Mouse (Mus musculus): ENCODE results near the gene Lamb3. TPM values are rescaled to one million over a fixed set of nuclear protein-coding genes. Genes with fewer than 3 reads are reported as not detected.

Lamb3 gene
- total RNA-seq, 1 experiment from 2014 or later, result 1.2 TPM

DNA sequence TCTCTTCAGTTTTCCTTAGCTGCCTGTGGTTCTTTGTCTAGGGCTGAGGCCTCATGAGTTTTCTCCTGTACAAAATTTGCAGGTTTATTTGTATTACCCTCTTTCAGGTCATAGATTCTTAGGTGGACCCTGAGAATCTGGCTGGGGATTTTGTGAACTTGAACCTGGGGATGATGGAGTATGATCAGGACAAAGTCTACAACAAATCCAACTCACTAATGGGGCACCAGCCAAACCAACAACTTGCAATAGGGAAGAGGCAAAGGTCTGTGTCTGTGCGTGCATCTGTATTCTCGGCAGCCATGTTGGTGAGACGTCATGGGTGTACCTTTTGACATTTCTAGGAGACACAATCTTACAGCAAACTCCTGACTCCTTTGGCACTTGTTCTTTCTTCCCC, 81.6 kb downstream of the Lamb3 start:
- ATAC-seq (replicated peaks in 1 of 2; ENCODE audit: insufficient read depth in 1 of 2, low FRiP score in 2 of 2, low TSS enrichment in 1 of 2, low read depth in 1 of 2, poor library complexity in 2 of 2, severe bottlenecking in 2 of 2), result no peak

DNA sequence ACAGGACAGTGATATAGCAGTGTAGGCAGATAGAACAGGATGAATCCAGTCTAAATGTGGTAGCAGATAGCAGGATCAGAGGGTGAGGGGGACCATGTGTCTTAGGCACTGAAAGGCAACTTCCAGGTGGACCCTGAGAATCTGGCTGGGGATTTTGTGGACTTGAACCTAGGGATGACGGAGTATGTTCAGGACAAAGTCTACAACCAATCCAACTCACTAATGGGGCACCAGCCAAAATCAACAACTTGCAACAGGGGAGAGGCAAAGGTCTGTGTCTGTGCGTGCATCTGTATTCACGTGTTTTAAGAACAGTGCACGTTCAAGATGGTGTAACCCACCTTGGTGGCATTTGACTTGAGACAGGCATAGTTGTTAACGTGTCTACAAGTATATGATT, 82.4 kb downstream of the Lamb3 start:
- no peak for ATAC-seq (replicated peaks in 1 of 2; ENCODE audit: insufficient read depth in 1 of 2, low FRiP score in 2 of 2, low TSS enrichment in 1 of 2, low read depth in 1 of 2, poor library complexity in 2 of 2, severe bottlenecking in 2 of 2)

DNA sequence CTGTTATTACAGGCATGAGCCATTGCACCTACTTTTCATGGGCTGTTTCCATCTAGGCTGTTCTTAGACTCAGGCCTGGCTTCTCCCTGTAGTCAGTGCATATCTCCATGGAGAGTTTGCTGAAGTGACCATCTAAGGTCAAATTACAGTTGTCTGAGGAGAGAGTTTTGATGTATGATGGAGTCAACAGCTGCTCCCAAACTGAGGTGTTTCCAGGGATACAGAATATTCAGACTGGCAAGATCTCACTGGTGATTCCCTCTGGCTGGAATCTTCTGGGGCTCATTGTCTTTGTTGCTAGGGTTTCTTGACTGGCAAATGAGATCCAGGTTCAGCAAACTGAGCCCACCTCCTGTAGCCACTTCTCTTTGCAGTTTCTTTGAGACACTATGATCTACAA, 83.2 kb downstream of the Lamb3 start:
- no peak for ATAC-seq (replicated peaks in 1 of 2; ENCODE audit: insufficient read depth in 1 of 2, low FRiP score in 2 of 2, low TSS enrichment in 1 of 2, low read depth in 1 of 2, poor library complexity in 2 of 2, severe bottlenecking in 2 of 2)

- peak; percentile 27 to 32; a peak in 2 of 4 replicates for ATAC-seq (replicated peaks in 1 of 2; ENCODE audit: insufficient read depth in 1 of 2, low FRiP score in 2 of 2, low TSS enrichment in 1 of 2, low read depth in 1 of 2, poor library complexity in 2 of 2, severe bottlenecking in 2 of 2)
These were observed 85.5 kb downstream of the Lamb3 start for GRCm38 (mm10) chr1:193293039-193293438.

GRCm38 (mm10) chr1:193293926-193294325, 86.4 kb downstream of the Lamb3 start:
- no peak for ATAC-seq (replicated peaks in 1 of 2; ENCODE audit: insufficient read depth in 1 of 2, low FRiP score in 2 of 2, low TSS enrichment in 1 of 2, low read depth in 1 of 2, poor library complexity in 2 of 2, severe bottlenecking in 2 of 2)

DNA sequence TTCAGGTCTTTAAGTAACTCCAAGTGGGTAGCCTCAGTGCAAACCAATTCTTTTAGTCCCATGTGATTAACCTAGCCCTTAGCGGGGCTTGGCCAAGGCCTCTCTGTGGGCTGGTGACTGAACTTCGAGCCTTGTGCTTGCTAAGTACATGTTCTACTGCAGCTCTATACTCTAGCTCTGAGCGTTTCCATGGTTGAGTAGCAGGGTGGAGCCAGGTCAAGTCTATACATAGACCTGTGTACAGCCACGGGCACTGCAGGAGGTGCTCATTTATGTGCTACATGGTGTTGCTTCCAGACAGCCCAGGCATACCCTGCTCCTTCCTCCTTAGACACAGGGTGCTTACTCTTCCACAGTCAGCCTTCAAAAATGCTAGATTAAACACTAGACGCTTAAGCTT, 88.4 kb downstream of the Lamb3 start:
- ATAC-seq (replicated peaks in 1 of 2; ENCODE audit: insufficient read depth in 1 of 2, low FRiP score in 2 of 2, low TSS enrichment in 1 of 2, low read depth in 1 of 2, poor library complexity in 2 of 2, severe bottlenecking in 2 of 2), result no peak

GRCm38 (mm10) chr1:193298141-193298765, 90.8 kb downstream of the Lamb3 start:
- no peak for ATAC-seq (replicated peaks in 1 of 2; ENCODE audit: insufficient read depth in 1 of 2, low FRiP score in 2 of 2, low TSS enrichment in 1 of 2, low read depth in 1 of 2, poor library complexity in 2 of 2, severe bottlenecking in 2 of 2)

- no peak for ATAC-seq (replicated peaks in 1 of 2; ENCODE audit: insufficient read depth in 1 of 2, low FRiP score in 2 of 2, low TSS enrichment in 1 of 2, low read depth in 1 of 2, poor library complexity in 2 of 2, severe bottlenecking in 2 of 2)
These were observed 92.5 kb downstream of the Lamb3 start for GRCm38 (mm10) chr1:193299995-193300394.

DNA sequence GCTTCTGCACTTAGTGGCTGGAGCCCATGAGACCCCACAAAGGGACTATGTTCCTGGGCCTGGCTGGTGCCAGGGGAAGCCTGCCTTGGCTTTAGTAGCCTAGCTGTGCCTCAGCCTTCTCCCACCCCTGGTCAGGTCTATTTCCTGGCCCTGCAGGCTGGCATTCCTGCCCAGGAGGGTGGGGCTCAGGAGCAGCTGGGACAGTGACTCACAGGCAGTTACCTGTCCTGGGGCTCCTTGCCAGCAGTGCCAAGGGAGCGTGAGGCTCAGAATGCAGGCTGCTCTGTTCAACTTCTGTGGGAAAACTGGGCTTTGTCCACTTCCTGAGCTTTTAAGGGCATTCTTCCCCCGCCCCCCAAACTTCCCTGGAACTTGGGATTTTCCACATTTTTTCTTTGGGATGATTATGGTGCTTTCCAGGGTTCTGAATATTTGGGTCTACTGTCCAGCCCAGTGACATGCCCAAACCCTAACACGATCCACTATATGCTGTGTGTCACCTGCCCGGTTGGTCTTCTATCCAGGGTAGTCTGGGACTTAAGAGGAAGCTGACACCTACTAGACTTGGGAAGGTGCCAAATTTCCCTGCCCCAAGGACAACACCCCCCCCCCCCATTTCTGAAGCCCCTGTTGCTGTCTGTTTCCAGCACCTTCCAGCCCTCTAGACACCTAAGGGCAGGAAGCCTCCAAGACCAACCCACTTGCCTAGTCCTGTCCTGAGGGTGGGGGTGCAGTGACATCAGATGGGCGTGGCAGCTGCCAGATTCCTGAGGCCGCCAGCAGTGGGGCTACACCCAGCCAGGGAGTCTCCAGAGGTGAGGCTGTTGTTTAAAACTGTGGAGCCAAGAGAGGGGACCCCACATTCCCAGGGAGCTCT, 94.0 kb downstream of the Lamb3 start:
- ATAC-seq (replicated peaks in 1 of 2; ENCODE audit: insufficient read depth in 1 of 2, low FRiP score in 2 of 2, low TSS enrichment in 1 of 2, low read depth in 1 of 2, poor library complexity in 2 of 2, severe bottlenecking in 2 of 2), result no peak

- no peak for ATAC-seq (replicated peaks in 1 of 2; ENCODE audit: insufficient read depth in 1 of 2, low FRiP score in 2 of 2, low TSS enrichment in 1 of 2, low read depth in 1 of 2, poor library complexity in 2 of 2, severe bottlenecking in 2 of 2)
These were observed 94.5 kb downstream of the Lamb3 start for GRCm38 (mm10) chr1:193302093-193302405.

DNA sequence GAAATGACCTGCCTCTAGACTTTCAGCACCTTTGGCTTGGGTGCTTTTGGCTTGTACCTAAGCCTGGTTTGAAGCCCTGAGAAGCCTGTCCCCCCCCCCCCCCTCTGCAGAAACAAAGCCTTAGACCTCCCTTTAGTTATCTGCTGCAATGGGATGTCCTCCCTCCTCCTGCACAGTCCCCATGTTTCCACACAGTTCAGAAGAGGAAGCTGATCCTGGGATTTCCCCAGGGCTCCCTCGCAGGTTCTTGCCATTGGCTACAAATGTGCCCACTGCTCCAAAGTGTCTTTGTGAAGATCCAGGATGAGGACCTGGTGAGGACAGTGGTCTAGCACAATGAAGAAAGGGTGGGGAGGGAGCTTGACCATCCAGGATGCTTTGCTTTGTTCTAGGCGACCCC, 95.6 kb downstream of the Lamb3 start:
- no peak; a peak in 1 of 4 replicates for ATAC-seq (replicated peaks in 1 of 2; ENCODE audit: insufficient read depth in 1 of 2, low FRiP score in 2 of 2, low TSS enrichment in 1 of 2, low read depth in 1 of 2, poor library complexity in 2 of 2, severe bottlenecking in 2 of 2)

DNA sequence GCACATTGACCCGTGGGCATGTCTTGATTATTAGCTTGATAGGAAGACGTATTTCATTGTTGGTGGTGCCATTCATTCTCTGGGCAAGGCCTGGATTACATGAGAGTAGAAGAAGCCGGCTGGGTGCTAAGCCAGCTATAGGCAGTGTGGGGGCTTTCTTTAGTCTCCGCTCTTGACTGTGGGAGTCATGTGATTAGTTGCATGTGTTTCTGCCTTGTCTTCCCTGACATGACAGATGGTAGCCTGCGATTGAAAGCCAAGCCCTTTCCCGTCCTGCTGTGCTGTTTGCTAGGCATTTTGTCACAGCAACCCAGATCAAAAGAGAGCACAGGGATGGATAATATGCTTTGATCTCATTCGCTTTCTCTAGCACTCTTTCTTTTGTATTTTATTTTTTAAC, 97.9 kb downstream of the Lamb3 start:
- no peak for ATAC-seq (replicated peaks in 1 of 2; ENCODE audit: insufficient read depth in 1 of 2, low FRiP score in 2 of 2, low TSS enrichment in 1 of 2, low read depth in 1 of 2, poor library complexity in 2 of 2, severe bottlenecking in 2 of 2)

GRCm38 (mm10) chr1:193306832-193307231, 99.3 kb downstream of the Lamb3 start:
- ATAC-seq (replicated peaks in 1 of 2; ENCODE audit: insufficient read depth in 1 of 2, low FRiP score in 2 of 2, low TSS enrichment in 1 of 2, low read depth in 1 of 2, poor library complexity in 2 of 2, severe bottlenecking in 2 of 2), result no peak

DNA sequence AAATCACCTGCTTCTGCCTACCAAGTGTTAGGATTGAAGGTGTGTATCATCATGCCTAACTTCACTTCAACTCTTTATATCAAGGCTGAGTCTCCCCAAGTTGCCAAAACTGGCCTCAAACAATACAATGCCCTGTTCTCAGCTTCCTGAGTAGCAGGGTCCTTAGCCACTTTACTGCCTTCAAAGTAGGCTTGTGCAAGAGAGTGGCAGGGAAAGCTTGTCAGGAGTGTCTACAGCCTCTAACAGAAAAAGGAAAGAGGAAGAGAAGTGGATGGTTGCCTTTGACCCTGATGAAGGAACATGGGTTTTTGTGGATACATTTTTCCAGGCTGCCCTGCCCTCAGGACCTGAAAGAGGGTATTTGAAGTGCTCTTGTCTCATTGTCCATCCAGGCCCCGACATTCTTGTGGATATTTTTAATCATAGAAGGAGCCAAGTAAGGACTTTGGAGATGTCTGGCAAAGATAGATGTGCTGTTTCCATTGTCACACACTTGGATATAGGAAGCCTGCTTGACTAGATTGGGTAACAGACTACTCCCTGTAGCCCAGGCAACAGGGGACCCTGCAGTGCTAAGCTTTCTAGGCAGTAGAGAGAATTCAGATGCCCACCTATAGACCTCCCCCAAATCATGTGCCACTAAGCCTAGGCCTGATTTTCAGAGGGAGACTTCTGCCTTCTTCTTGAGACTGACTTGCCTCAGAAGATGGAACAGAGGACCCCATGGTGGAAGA, 102.5 kb downstream of the Lamb3 start:
- ATAC-seq (replicated peaks in 1 of 2; ENCODE audit: insufficient read depth in 1 of 2, low FRiP score in 2 of 2, low TSS enrichment in 1 of 2, low read depth in 1 of 2, poor library complexity in 2 of 2, severe bottlenecking in 2 of 2), result peak in 1 of 2 experiments; percentile 25; a peak in 1 of 4 replicates

DNA sequence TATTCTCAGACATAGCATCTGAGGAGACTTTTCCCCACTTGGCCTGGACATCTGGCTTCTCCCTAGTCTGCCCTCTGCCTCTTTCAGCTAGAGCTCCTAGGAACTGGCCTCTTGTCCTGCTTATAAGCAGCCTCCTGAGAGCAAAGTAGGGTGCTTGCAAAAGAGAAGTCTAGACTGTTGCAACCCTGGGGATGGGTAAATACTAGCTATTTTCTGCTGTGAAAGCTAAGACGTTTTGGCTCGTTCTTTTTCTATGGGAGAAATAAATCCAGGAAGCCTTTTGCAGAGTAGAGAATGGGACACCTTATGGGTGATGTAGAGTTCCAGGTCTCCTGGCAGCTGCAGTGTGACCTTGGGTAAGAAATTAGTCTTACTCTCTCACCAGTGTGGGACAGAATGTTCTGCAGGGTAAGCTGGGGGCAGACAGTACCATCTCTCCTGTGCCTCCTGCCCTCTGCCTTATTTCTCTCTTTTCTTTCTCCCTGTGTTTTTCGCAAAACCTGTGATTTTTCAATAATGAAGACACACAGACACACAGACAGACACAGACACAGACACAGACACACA, 103.1 kb downstream of the Lamb3 start:
- no peak; a peak in 1 of 4 replicates for ATAC-seq (replicated peaks in 1 of 2; ENCODE audit: insufficient read depth in 1 of 2, low FRiP score in 2 of 2, low TSS enrichment in 1 of 2, low read depth in 1 of 2, poor library complexity in 2 of 2, severe bottlenecking in 2 of 2)

- no peak for ATAC-seq (replicated peaks in 1 of 2; ENCODE audit: insufficient read depth in 1 of 2, low FRiP score in 2 of 2, low TSS enrichment in 1 of 2, low read depth in 1 of 2, poor library complexity in 2 of 2, severe bottlenecking in 2 of 2)
These were observed 104.1 kb downstream of the Lamb3 start for GRCm38 (mm10) chr1:193311596-193311995.

GRCm38 (mm10) chr1:193315705-193316357, 108.3 kb downstream of the Lamb3 start:
- ATAC-seq (replicated peaks in 1 of 2; ENCODE audit: insufficient read depth in 1 of 2, low FRiP score in 2 of 2, low TSS enrichment in 1 of 2, low read depth in 1 of 2, poor library complexity in 2 of 2, severe bottlenecking in 2 of 2), result no peak

Data from hematopoietic stem cell, adult 5-6 weeks (primary cell).